Mouse (Mus musculus): ENCODE results near the gene Ppp4r3a. TPM values are rescaled to one million over a fixed set of nuclear protein-coding genes. Genes with fewer than 3 reads are reported as not detected.
"Not testable (repeated sequence)": the region's sequence is repeated elsewhere in the genome, so short reads cannot be mapped to it uniquely, and the experiment has no call there.

Ppp4r3a gene
- total RNA-seq (2021) = 10 to 100 TPM; 51.8 to 52.1 TPM
- long read RNA-seq, experiment 1, full-length matches to known transcripts = 14 of 23 reads
- long read RNA-seq, experiment 1, partial matches to known transcripts = 3 of 23 reads
- long read RNA-seq, experiment 1, other reads (novel, unspliced or antisense) = 6 of 23 reads
- long read RNA-seq, experiment 2, full-length matches to known transcripts = 1 of 6 reads
- long read RNA-seq, experiment 2, partial matches to known transcripts = 1 of 6 reads
- long read RNA-seq, experiment 2, other reads (novel, unspliced or antisense) = 4 of 6 reads

- peak; percentile 97 to 98 for DNase-seq
Observed at GRCm38 (mm10) chr12:101083076-101083838, at the start of gene Ppp4r3a. Gene Ppp4r3a, minus strand, starts transcription at chr12:101083702.

DNA sequence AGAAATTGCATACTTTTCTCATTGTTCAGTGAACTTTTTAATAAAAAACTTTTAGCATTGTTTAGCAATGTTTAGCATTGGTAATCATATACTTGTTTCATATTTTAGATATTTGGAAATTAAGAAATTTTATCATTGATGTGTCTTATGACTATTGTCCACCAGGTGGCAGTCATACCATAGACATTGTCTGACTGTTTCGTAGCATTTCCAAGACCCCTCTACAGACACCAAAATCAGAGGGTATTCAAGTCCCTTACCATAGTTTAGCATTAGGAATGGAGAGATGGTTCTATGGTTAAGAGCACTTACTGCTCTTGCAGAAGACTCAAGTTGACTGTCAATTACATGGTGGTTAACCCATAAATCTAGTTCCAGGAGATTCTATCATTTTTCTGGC, 39.5 kb upstream of the Ppp4r3a start:
- DNase-seq = peak in 1 of 2 experiments; percentile 3

DNA sequence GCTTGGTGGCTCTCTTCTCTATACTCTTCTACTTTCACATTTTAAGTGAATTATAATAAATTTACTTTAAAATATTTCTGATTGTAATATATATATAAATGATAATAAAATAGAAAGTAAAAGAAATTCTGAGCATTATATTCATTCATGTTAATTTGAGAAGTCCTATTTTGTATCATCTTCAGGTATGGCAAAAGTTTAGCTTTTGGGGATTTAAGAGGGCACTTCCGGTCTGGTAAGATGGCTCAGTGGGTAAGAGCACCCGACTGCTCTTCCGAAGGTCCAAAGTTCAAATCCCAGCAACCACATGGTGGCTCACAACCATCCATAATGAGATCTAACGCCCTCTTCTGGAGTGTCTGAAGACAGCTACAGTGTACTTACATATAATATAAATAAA, 38.6 kb upstream of the Ppp4r3a start:
- DNase-seq = not testable (repeated sequence)

- not testable (repeated sequence) for DNase-seq
Observed at GRCm38 (mm10) chr12:101109794-101110585, 26.5 kb upstream of the Ppp4r3a start.

GRCm38 (mm10) chr12:101107722-101108121, 24.2 kb upstream of the Ppp4r3a start:
- DNase-seq = no peak

DNA sequence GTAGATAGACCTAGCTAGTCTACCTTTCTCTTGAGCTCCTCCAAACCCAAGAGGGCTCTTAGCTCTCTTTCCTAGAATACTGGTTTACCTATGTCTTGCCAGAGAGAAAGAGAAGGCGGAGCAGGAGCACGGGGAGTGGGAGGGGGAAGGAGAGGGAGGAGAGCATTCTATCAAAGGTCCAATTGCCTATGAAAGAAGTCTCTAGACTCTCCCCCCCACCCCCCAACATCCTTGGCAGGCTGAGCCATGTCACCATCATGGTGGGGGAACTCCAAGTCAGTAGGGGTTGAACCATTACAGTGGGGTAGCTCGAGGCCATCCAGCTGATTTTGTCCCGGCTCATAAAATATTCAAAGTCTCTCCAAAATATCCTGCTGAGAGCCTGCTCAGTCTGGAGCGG, 22.1 kb upstream of the Ppp4r3a start:
- DNase-seq = no peak

DNA sequence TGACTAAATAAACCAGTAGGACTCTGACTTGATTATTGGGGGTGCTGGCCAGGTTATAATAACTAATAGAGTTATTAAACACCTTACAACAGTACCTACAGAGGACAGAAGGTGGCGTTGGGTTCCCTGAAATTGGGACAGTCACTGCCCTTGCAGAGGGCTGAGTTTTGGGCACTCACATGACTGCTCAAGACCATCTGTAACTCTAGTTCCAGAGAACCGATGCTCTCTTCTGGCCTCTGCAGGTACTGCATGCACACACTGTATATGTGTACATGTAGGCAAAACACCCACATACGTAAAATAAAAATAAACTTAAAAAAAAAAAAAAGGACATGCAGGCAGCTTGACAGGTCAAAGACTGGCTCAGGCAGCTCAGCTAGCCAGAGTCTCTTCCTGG, 19.1 kb upstream of the Ppp4r3a start:
- peak; percentile 32 to 59 for DNase-seq

GRCm38 (mm10) chr12:101093678-101094077, 10.2 kb upstream of the Ppp4r3a start:
- not testable (repeated sequence) for DNase-seq

DNA sequence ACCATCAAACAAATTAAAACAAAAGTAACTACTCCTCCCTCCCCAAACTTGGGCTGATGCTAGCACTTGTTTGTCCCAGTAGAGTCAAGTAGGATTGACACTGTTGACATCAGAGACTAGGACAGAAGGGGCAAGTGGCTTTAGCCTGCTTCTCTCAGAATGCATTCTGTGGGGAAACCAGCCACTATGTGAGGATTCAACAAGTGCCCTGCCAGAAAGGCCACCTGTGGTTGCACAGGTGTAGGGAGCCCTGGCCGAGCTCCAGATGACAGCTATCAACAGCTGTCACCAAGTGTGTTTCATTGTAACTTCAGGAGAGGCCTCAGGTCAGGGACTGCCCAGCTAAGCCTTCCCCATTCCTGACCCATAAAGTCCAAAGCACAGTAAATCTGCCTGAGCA, 6.5 kb upstream of the Ppp4r3a start:
- peak; percentile 19 to 24 for DNase-seq

GRCm38 (mm10) chr12:101087406-101087805, 3.9 kb upstream of the Ppp4r3a start:
- DNase-seq = no peak

DNA sequence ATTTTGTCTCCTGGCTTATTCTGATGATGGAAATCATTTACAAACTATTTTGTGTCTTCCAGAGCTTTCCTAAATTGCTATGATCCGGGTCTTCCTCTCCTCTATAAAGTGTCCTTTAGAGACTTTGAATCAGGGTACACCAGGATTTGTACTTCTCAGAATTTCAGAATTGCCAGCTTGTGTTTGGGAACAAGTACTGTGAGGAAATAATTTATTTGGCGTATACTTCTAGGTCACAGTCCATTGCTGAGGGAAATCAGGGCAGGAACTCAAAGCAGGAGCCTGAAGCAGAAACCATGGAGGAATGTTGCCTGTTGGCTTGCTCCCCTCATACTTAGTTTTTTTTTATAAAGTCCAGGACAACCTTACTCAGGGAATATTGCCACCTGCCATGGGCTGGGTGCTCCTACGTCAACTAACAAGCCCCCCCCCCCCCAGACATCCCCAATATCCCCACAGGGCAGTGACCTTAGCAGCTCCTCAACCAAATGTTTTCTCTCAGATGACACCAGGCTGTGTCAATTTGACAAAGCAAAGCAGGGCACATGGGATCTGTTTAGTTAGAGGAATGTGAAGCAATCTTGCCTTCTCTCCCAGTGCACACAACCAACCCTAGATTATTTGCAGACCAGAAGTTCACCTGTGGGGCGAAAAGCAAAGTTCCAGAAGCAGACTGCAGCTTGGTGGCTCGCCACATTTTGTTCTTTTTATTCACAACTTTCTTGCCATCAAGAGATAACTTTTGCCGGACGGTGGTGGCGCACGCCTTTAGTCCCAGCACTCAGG, 1.6 kb upstream of the Ppp4r3a start:
- no peak for DNase-seq

DNA sequence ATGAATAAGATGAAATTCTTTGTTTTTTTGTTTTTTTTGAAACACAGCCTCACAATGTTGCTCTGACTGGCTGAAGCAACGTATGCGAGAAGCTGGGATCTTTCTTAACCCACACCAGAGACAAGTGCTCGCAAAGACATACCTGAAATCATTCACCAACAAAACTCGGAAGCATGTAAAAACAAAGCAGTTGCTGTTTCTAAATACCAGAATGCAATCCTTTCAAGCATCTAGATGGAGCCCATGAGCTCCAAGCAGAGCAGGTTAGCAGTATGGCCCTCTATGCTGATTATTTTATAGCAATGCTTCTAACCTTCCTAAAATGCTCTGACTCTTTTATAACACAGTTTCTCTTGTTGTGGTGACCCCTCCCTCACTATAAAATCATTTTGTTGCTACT, 735 bp upstream of the Ppp4r3a start:
- DNase-seq = no peak

GRCm38 (mm10) chr12:101083839-101084195, 315 bp upstream of the Ppp4r3a start:
- DNase-seq = no peak

GRCm38 (mm10) chr12:101082296-101083075, 1.0 kb downstream of the Ppp4r3a start:
- DNase-seq = peak; percentile 60 to 64

- no peak for DNase-seq
Observed at GRCm38 (mm10) chr12:101077955-101078354, 5.5 kb downstream of the Ppp4r3a start.

DNA sequence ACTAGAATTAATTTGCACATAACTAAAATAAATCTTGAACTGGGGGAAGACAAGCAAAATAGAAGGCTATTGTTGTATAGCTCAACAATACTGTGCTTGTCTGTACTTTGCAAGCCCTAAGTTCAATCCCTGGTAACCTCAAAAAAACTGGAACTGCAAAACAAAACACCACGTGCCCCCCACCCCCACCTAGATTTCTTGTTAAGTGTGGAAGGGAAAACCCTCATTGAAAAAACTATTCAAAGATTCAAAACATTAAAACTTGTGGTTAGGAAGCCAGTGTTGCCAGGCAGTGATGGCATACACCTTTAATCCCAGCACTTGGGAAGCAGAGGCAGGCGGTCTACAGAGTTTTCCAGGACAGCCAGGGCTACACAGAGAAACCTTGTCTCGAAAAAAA, 8.1 kb downstream of the Ppp4r3a start:
- no peak for DNase-seq

GRCm38 (mm10) chr12:101074821-101075429, 8.6 kb downstream of the Ppp4r3a start:
- DNase-seq = no peak

DNA sequence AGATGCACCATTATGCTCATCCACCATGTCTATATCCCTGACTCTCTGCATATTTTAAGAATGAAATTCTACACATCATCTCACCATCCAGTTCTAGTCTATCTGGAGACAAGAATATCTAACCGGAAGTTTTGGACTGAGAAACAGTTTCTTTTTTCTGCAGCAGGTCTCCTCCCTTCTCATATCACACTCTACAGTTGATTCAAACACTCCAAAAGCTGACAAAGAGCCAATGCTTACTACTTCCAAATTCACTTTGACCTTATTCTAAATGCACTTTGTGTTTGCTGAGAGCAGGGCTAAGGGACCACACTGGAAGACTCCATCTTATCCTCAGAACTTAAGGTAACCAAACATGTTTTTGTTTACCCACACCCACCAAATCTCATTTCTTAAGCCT, 13.7 kb downstream of the Ppp4r3a start:
- no peak for DNase-seq

- DNase-seq = no peak
Observed at GRCm38 (mm10) chr12:101066329-101066728, 17.2 kb downstream of the Ppp4r3a start.

DNA sequence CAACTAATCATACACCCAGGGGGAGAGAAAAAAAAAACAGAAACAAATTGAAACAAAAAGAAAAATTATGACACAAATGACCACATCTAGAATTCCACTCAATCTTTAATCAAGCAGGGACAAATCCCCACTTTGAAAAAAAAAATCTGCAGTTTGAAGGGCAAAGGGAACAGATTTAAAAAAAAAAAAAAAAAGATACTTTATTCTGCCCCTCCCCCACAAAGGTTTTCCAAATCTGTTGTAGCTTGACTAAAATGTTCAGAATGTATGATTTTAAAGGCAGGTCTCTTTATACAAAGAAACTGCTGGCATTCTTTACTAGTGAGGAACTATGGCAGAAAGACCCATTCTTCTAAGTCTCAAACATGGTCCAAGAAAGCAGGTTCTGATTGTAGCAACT, 43.5 kb downstream of the Ppp4r3a start:
- DNase-seq = no peak

Measured in adrenal gland, postnatal 36 days (tissue).